Mouse (Mus musculus) liver, embryonic 15.5 days (tissue): Measurements from ENCODE around the gene Gm14139. TPM values are rescaled to one million over a fixed set of nuclear protein-coding genes. Genes with fewer than 3 reads are reported as not detected.
"Not testable (repeated sequence)": the region's sequence is repeated elsewhere in the genome, so short reads cannot be mapped to it uniquely, and the experiment has no call there.

Experiments
- ATAC-seq: fragments of 200-750 bp; cut with Nextera tagmentation; 2 replicates; pipeline ENCODE4 v1.8.0; 2017; ENCODE audit warnings: moderate number of reproducible peaks, mild to moderate bottlenecking, moderate library complexity; ENCODE audit not compliant: insufficient read depth
- H3K27ac ChIP-seq: fragments of 300-500 bp; sonication (generic); replicated peaks from 2 replicates; pipeline ENCODE4 v1.5.1; 2015; ENCODE audit warnings: mild to moderate bottlenecking, inconsistent platforms
- H3K27me3 ChIP-seq: fragments of 300-500 bp; sonication (generic); 2 replicates; pipeline ENCODE4 v1.6.1; 2015; ENCODE audit warnings: mild to moderate bottlenecking, inconsistent platforms
- H3K36me3 ChIP-seq: fragments of 300-500 bp; sonication (generic); replicated peaks from 2 replicates; pipeline ENCODE4 v1.6.1; 2015; ENCODE audit warnings: moderate library complexity, mild to moderate bottlenecking, inconsistent platforms
- H3K4me1 ChIP-seq: fragments of 300-500 bp; sonication (generic); replicated peaks from 2 replicates; pipeline ENCODE4 v1.6.1; 2015; ENCODE audit warnings: inconsistent platforms
- H3K4me2 ChIP-seq: fragments of 300-500 bp; sonication (generic); 2 replicates; pipeline ENCODE4 v1.6.1; 2015; ENCODE audit warnings: moderate library complexity, mild to moderate bottlenecking, inconsistent platforms
- H3K4me3 ChIP-seq: fragments of 300-500 bp; sonication (generic); replicated peaks from 2 replicates; pipeline ENCODE4 v1.5.1; 2015; ENCODE audit warnings: mild to moderate bottlenecking, inconsistent platforms
- H3K9ac ChIP-seq: fragments of 300-500 bp; sonication (generic); 2 replicates; pipeline ENCODE4 v1.6.1; 2015; ENCODE audit warnings: moderate library complexity, mild to moderate bottlenecking, inconsistent platforms
- H3K9me3 ChIP-seq: fragments of 300-500 bp; sonication (generic); replicated peaks from 2 replicates; pipeline ENCODE4 v1.6.1; 2016; ENCODE audit warnings: inconsistent platforms
- WGBS: fragments of 180-500 bp; shearing (Covaris S2); methylation state at CpG from one replicate; pipeline ENCODE4 v1.1.7; 2015; ENCODE audit warnings: mixed read lengths; ENCODE audit not compliant: insufficient replicate concordance; 5-methylcytosine and 5-hydroxymethylcytosine counted together
- polyA plus RNA-seq: library from polyadenylated mRNA; unstranded; fragments of >200 nt; fragmentation: Nextera tagmentation; extraction: Ambion mirVana; gene quantifications from 2 replicates; pipeline ENCODE4 v1.2.1, GENCODE M21; 2015

Gene Gm14139
- polyA plus RNA-seq = not detected in 2 replicates

DNA sequence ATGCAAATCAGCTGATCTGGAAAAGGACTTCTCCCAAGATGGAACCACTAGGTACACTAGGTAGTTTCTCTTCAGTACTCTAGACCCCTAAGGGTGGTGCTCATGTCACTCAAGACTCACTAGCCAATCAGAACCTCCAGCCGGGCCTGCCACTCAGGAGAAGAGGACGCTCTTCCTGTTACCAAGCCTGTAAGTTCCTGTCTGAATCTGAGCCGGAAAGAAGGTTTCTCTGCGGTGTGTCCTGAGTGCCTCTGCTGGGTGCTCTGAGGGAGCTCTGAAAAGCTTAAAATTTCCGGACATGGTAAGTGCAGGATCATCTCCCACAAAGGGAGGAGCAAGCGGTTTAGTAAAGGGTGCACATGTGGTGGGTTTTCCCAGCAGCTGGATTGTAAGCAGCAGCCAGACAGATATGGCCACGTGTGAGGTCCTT, at the start of gene Gm14139:
Gm14139 (plus strand) TSS at position 186 of the 430 bp plus-strand sequence.
- not testable (repeated sequence) for H3K4me2 ChIP-seq, H3K9ac ChIP-seq, H3K4me3 ChIP-seq, H3K4me1 ChIP-seq, ATAC-seq, H3K27me3 ChIP-seq, H3K9me3 ChIP-seq, H3K36me3 ChIP-seq, H3K27ac ChIP-seq
- 62% methylated on average over 7 of the region's 7 CpGs for WGBS

- H3K27me3 ChIP-seq, H3K9ac ChIP-seq, H3K27ac ChIP-seq, H3K4me1 ChIP-seq, H3K4me3 ChIP-seq, H3K4me2 ChIP-seq, H3K9me3 ChIP-seq, H3K36me3 ChIP-seq: not testable (repeated sequence)
- WGBS = 36% methylated on average over 1 of the region's 1 CpGs
- peak; percentile 17; the same call in 1 of the 2 replicates for ATAC-seq
These were observed 49.6 kb upstream of the Gm14139 start for GRCm38 (mm10) chr2:150132002-150132401.

DNA sequence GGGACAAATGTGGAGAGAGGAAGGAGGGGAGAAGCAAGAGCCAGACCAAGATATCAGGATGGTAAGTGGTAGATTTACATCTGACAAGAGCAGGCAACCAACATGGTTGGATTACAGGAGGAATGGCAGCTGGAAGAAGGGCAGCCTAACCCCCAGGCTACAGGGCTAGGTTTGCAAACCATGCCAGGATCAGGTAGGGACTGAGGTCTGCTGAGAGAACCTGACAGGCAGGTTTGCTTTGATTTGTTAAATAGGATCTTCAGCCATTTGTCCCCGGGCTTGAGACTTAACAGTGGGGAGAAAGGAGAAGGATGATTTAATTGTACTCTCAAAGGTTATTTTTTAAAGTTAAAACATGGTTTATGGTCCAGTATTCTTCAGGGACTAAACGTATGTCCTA, 48.8 kb upstream of the Gm14139 start:
- Histone ChIP-seq H3K27ac (no peak overlapping the region), H3K9ac (no peak overlapping the region), H3K4me2 (no peak overlapping the region), H3K4me1 (peaks cover 7% of the 10 kb centered on the region), H3K27me3 (no peaks in the 10 kb centered on the region), H3K36me3 (peaks cover 6% of the 10 kb centered on the region; the same call in 1 of the 2 replicates), H3K4me3 (no peak overlapping the region), H3K9me3 (no peaks in the 10 kb centered on the region)
- 63% methylated on average over 2 of the region's 2 CpGs for WGBS
- ATAC-seq = no peak

DNA sequence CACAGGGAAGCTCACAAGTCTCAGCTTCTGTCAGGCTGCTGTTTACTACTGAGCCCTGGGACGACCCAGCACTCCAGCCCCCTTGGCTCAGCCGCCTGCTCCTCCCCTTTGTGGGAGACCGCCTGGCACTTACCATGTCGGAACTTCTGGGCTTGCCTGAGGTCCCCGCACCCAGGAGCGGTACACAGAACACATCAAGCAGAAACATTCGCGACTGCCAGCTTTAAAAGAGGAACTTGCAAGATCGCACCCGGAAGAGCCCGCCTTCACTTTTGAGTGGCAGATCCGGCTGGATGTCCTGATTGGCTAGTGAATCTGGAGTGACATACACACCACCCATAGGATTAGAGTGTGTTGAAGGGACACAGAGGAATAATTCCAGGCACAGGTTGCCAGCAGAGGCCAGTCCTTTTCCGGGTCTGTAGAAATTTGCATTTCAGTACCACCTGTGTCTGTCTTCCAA, 45.1 kb upstream of the Gm14139 start, which contains the start of gene Zfp120:
Zfp120 (minus strand) TSS at position 274 of the 463 bp plus-strand sequence.
- H3K4me1 ChIP-seq = peaks cover 7% of the 10 kb centered on the region
- peak within 1 kb of the TSS; percentile 75 for H3K4me3 ChIP-seq
- peak within 1 kb of the TSS; percentile 62 for H3K4me2 ChIP-seq
- under 1% methylated on average over 13 of the region's 13 CpGs for WGBS
- no peaks in the 10 kb centered on the region for H3K9me3 ChIP-seq
- ATAC-seq = peak; percentile 96
- no peaks in the 10 kb centered on the region for H3K36me3 ChIP-seq
- no peaks in the 10 kb centered on the region for H3K27me3 ChIP-seq
- peak within 1 kb of the TSS; percentile 75 for H3K27ac ChIP-seq
- peak within 1 kb of the TSS; percentile 70 for H3K9ac ChIP-seq

DNA sequence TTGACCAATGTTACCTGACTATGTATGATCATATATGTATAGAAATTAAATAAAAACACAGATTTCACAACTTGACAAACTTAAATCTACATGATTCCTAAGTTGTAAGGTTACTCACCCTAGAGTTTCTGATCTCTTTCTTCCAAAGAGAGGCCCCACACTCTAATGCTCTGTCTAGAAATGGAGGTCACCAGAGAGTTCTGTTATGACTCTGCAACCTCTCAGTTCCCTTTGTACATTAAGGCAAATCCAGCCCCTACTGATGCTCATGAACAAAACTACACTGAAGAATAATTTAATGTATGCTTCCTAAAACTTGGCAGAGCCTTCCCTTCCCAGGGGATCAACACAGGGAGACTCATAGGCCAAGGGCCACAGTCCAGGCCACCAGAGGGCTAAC, 14.9 kb upstream of the Gm14139 start:
- Histone ChIP-seq H3K4me3 (no peak overlapping the region), H3K9me3 (no peaks in the 10 kb centered on the region), H3K27ac (no peak overlapping the region), H3K27me3 (no peaks in the 10 kb centered on the region), H3K9ac (no peak overlapping the region), H3K36me3 (no peaks in the 10 kb centered on the region), H3K4me2 (no peak overlapping the region), H3K4me1 (no peaks in the 10 kb centered on the region)
- ATAC-seq = no peak

GRCm38 (mm10) chr2:150173833-150174232, 7.7 kb upstream of the Gm14139 start:
- Histone ChIP-seq H3K27me3 (no peaks in the 10 kb centered on the region), H3K4me3 (no peak overlapping the region), H3K9ac (no peak overlapping the region), H3K4me1 (no peaks in the 10 kb centered on the region), H3K9me3 (no peaks in the 10 kb centered on the region), H3K27ac (no peak overlapping the region), H3K4me2 (no peak overlapping the region), H3K36me3 (no peaks in the 10 kb centered on the region)
- ATAC-seq = no peak

DNA sequence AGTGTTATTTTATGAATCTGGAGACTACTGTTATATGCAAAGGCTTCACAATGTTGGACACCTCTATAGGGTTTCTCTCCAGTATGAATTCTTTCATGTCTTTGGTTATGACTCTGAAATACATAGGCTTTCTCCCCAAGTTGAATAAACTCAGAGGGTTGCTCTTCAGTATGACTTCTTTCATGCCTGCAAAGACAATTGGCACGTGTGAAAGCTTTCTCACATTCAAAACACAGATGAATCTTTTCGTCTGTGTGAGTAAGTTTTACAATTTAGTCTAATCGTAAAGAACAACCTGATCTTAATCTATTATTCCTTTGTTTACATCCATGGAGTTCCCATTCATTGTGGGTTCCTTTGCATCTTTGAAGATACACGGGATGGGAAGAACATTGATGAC, 2.0 kb upstream of the Gm14139 start, which contains the start of gene Gm10770:
Gm10770 (minus strand) TSS at position 101 of the 400 bp plus-strand sequence.
- not testable (repeated sequence) for H3K9ac ChIP-seq, H3K36me3 ChIP-seq, H3K9me3 ChIP-seq, ATAC-seq, H3K4me1 ChIP-seq, H3K4me3 ChIP-seq, H3K4me2 ChIP-seq, H3K27me3 ChIP-seq, H3K27ac ChIP-seq
- 55% methylated on average over 4 of the region's 4 CpGs for WGBS

- H3K9me3 ChIP-seq, H3K9ac ChIP-seq, ATAC-seq, H3K4me1 ChIP-seq, H3K27ac ChIP-seq, H3K36me3 ChIP-seq, H3K4me2 ChIP-seq, H3K27me3 ChIP-seq, H3K4me3 ChIP-seq: not testable (repeated sequence)
These were observed 509 bp upstream of the Gm14139 start for GRCm38 (mm10) chr2:150181046-150181445.

DNA sequence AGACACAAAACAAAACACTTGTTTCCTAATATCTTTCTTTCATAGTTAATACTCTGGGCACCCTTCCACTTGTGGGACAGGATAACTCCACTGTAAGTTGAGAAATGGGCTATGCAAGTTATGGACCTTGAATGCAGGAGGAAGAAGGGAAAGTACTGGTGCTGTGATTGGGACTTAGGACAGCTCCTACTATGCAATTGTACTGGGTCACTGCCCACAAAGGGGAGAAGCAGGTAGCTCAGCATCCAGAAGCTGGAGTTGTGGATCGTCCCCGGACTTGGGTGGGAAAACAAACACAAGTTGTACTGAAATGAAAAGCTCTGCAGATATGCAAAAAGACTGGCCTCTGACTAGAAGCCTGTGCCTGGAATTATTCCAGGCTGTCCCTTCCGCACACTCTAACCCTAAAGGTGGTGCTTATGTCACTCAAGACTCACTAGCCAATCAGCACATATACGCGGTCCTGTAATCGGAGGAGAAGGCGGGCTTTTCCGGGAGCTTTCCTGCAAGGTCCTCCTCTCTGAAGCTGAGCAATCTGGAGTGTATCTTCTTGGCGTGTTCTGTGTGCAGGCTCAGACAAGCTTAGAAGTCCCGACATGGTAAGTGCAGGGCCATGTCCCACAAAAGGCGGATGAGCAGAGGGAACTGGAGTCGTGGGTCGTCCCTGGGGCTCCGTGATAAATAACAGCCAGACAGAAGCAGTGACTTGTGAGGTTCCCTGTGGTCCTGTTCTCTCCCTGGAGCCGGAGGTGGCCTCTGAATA, 36.2 kb downstream of the Gm14139 start, which contains the start of gene Zfp937:
Zfp937 (plus strand) TSS at position 474 of the 763 bp plus-strand sequence.
- peak within 1 kb of the TSS; percentile 44 for H3K4me2 ChIP-seq
- not testable (repeated sequence) for H3K9ac ChIP-seq, H3K9me3 ChIP-seq, H3K27me3 ChIP-seq, H3K4me1 ChIP-seq, H3K27ac ChIP-seq, H3K36me3 ChIP-seq
- peak; percentile 90 for ATAC-seq
- H3K4me3 ChIP-seq = peak within 1 kb of the TSS; percentile 42
- 2% methylated on average over 15 of the region's 15 CpGs for WGBS

GRCm38 (mm10) chr2:150218363-150218725, 36.8 kb downstream of the Gm14139 start:
- H3K36me3 ChIP-seq, H3K4me1 ChIP-seq, H3K9me3 ChIP-seq, H3K27me3 ChIP-seq, H3K27ac ChIP-seq, H3K9ac ChIP-seq: not testable (repeated sequence)
- H3K4me2 ChIP-seq = peak overlapping the region; percentile 44; the same call in 1 of the 2 replicates
- peak overlapping the region; percentile 42 for H3K4me3 ChIP-seq
- 19% methylated on average over 4 of the region's 4 CpGs for WGBS
- peak; percentile 20; the same call in 1 of the 2 replicates for ATAC-seq

DNA sequence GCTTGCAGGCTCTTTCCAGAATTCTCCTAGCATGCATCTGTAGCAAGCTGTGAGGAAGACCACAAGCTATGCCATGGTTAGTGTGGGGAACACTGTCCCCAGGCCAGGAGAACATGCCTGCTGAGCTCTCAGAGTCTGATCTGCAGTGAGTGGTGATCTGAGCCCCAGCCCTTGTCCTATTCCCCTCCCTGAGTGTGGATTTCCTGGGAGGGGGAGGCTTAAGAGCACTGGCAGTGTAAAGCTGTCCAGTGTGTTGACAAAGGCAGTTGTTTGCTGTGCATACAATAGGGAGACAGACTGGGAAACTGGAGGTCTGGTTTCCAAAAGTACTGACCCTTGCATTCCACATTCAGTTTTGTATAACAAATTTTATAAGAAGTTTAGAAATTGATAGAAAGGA, 41.7 kb downstream of the Gm14139 start:
- not testable (repeated sequence) for H3K27me3 ChIP-seq, H3K36me3 ChIP-seq, H3K4me1 ChIP-seq, H3K4me2 ChIP-seq, ATAC-seq, H3K9me3 ChIP-seq, H3K27ac ChIP-seq, H3K9ac ChIP-seq, H3K4me3 ChIP-seq
